Mouse (Mus musculus): ENCODE data around the gene Sbk3.
A peak's percentile ranks its signal among the peaks of the same experiment; 100 is the strongest.

Gene Sbk3

DNA sequence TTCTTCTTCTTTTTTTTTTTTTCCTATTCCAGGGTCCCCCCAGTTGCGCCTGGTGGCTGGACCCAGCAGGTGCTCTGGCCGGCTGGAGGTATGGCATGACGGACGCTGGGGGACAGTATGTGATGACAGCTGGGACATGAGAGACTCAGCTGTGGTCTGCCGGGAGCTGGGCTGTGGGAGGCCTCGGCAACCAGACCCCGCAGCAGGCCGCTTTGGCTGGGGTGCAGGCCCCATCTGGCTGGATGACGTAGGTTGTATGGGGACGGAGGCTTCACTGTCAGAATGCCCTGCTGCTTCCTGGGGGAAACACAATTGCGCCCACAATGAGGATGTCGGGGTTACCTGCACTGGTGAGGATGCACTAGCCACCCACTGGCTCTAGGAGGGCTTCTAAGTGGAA lies 37.9 kb downstream of the Sbk3 start:
- no peak for DNase-seq (ENCODE audit: low spot score in 2 of 2)

DNA sequence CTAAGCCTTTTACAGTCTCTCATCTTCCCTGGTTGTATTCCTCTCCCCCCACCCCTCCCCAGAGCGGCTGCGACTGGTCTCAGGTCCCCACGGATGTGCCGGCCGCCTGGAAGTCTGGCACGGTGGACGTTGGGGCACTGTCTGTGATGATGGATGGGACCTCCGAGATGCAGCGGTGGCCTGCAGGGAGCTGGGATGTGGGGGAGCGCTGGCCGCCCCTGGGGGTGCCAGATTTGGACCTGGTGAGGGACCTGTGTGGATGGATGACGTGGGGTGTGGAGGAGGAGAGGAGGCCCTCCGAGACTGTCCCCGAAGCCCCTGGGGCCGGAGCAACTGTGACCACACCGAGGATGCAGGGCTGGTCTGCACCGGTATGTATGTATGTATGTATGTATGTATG lies 42.6 kb downstream of the Sbk3 start:
- no peak for DNase-seq (ENCODE audit: low spot score in 2 of 2)

DNA sequence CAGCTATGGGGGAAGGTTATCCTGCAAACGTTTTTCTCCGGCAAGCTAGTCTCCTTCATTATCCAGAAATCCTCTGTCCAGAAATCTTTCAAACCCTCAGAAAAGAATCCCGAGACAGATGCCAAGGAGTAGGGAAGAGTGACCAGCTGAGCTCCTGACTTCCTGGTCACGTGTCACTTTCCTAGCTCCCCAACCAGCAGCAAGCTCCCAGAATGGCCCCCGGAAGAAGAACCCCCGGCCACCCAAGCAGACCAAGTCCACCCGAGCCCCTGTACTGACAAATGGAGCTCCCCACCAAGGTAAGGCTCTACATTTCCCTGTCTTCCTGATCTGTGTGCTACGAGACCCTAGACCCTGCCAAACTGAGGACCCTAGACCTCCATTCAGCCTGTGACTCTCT lies 43.3 kb downstream of the Sbk3 start:
- no peak for DNase-seq (ENCODE audit: low spot score in 2 of 2)

DNA sequence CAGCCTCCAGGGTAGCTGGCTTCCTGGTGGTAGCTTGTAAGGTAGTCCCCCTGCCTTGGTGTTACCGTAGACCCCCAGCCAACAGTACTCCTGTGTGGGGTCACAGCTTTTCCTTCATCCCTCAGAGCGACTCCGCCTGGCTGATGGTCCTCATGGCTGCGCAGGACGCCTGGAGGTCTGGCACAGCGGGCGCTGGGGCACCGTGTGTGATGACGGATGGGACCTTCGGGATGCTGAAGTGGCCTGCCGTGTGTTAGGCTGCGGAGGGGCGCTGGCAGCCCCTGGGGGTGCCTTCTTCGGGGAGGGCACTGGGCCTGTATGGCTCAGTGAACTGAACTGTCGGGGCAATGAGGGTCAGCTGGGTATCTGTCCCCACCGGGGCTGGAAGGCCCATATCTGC lies 44.1 kb downstream of the Sbk3 start:
- no peak for DNase-seq (ENCODE audit: low spot score in 2 of 2)

DNA sequence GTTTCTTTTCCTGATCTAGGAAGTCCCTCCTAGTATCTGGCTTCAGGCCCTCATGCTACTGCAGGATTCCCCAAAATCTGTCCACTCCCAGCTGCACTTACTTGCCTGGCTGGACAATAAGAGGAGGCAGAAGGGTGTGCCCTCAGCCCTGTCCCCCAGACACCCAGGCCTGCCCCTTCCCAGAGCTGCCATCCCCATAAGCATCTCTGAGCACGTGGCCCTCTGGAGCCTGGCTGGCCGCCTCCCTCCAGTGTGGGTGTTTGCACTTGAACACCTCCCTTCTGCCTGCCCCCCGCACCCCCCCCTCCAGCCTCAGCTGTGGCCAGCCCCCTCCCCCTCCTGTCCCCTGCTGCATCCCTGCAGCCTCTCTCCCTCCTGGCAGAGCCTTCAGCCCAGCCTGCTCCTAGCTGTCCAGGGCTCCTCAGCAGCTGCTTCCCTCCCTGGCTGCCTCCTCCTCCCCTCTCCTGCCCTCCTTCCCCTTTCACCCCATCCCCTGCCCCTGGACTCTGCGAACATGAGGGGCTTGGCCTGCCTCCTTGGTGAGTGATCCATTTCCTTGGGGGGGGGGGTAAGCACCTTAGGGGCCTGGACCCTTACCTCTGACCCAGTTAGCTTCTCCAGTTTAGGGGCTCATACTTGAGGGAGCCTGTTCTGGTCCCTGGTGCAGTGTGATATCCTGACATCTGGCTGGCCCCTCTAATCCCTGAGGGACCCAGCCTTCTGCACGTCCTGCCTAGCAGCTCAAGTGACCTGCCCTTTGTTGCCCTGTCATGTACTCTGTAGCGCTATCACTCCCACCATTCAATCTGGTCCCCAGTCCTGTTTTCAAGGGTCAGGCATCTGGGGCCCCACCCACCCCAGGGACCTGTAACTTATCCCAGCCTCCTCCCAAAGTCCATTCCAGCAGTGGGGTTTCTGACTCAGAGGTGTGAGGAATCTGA lies 45.3 kb downstream of the Sbk3 start, which contains the start of gene Ssc5d:
TSS of gene Ssc5d (plus strand) at position 345 of the 941 bp plus-strand sequence.
- DNase-seq (ENCODE audit: low spot score in 2 of 2) = no peak

DNA sequence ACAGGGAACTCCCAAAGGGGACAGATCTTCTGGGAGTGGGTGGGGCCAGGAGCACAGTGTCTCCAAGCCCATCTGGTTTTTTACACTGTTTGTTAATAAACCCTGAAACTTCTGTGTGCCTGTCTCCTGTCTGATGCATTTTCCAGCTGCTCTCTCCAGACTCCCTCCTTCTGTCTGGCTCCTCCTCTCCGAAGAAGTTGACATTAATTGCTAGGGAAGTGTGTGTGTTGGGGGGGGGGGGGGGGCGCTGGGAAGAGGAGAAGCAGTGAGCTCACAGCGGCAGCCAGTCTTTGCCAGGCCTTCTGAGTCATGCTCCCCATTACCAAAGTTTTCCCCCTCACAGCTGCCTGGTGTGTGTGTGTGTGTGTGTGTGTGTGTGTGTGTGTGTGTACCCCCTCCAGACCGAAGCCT lies 46.1 kb downstream of the Sbk3 start:
- no peak for DNase-seq (ENCODE audit: low spot score in 2 of 2)

DNA sequence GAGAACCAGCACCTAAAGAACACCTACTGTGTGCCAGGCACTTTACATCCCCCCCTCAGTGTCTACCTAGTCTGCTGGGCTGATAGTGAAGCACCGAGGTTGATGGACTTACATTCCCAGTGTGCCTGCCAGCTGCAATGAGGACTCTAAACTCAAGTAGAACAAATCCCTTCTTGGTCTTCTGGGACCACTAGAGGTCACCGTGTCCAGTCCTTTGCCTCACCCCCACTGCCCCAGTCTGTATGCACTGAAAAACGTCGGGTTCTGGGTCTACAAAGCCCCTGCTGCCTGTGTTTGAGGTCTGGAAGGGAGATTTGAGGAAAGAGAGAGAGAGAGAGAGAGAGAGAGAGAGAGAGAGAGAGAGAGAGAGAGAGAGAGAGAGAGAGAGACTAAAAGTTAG lies 46.5 kb downstream of the Sbk3 start:
- DNase-seq (ENCODE audit: low spot score in 2 of 2) = no peak

DNA sequence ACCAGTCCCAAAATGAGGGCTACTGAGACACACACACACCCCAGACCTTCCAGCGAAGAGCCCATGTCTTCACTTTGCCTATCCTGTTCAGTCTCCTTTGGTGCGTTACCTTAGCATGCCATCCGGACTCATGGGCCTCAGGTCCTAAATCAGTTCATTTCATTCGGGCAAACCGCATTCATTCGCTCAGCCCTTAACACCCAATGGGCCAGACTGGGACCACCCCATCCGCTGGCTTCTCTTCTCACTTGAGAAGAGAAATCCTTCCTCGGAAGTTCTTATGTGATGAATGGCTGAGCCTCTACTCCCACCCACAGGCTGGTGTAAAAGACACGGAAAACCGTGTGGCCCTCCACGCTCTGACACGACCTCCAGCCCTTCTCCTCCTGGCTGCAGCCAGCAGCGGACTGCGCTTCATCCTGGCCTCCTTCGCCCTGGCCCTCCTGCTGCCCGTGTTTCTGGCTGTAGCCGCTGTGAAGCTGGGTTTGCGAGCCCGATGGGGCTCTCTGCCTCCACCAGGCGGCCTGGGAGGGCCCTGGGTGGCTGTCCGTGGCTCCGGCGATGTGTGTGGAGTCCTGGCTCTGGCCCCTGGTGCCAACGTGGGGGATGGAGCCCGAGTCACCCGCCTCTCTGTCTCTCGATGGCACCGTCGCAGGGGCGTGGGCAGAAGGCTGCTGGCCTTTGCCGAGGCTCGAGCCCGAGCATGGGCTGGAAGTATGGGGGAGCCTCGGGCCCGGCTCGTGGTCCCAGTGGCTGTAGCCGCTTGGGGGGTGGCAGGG lies 47.2 kb downstream of the Sbk3 start:
- peak; percentile 19 to 26 for DNase-seq (ENCODE audit: low spot score in 2 of 2)

DNA sequence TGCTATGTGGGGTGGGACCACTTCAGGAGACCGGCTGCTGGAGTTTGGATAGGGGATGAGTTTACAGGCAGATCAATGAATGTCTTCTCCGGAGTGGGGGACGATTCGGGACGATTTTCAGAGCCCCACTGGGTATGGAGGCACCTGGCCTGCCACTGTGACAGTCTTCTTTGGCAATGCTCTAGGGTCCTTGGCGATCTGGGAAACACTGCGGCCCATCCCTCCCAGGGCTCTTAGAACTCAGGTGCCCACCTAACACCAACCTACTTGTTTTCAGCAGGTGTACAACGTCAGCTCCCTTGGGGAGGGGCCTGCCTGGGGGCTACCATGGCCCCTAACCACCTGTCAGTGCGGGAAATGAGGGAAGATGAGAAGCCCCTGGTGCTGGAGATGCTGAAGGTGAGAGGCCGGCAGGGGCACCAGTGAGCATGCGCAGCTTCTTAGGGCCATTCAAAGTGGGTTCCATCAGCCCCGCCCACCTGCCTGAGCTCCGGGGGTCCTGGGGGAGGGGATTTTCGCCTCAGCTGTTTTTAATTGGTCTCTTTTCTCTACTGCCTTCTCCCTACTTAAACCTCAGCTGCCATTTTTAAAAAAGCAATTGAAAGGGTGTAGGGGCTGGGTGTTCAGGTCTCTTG lies 47.9 kb downstream of the Sbk3 start:
- DNase-seq (ENCODE audit: low spot score in 2 of 2) = no peak

DNA sequence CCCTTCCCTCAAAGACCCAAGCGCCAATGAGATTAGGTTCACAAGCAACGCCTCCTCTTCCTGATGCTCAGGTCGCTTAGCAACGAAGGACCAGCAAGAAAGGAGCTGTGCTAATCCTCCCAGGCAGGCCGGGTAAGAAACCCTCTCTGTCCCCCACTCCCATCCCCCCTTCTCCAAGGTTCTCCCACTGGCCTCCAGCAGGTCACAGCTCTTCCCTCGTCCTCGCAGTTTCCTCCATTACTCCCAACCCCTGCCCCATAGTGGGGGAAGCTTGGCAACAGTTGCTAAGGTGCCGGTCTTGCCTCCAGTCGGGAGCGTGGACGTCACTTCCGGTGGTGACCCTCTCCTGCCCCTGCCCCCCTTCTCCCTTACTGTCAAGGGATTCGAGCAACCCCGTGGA lies 48.5 kb downstream of the Sbk3 start:
- peak; percentile 44 to 54 for DNase-seq (ENCODE audit: low spot score in 2 of 2)

DNA sequence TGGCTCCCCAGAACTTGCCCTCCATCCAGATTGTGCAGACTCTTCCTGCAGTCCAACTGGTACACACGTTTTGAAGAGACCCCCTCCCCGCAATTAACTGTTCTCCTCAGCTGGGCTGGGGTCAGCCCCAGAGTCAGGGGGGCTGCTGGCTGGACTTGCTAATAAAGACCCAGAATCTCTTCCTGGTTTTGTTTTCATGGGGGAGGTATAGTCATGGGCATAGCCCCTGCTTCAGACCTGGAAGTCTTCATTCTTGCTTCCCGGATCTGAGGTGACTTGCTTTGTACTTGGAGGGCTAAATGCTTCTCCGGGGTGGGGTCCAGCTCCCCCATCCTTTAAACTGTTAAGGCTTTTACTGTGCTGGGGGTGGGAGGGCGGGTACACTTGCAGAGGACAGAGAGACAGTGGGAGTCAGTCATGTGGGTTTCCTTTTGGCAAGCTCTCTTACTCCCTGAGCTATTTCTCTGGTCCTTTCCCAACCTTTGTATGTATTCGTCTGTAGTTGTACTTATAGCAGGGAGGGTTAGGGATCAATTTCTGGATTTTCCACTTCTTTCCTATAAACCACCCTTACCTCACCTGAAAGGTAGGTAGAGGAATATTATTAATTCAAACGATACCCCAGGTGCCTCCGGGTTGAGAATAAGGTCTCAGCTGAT lies 49.0 kb downstream of the Sbk3 start, which contains the start of gene Nat14:
TSS of gene Nat14 (plus strand) at position 205 of the 659 bp plus-strand sequence.
- DNase-seq (ENCODE audit: low spot score in 2 of 2) = no peak

DNA sequence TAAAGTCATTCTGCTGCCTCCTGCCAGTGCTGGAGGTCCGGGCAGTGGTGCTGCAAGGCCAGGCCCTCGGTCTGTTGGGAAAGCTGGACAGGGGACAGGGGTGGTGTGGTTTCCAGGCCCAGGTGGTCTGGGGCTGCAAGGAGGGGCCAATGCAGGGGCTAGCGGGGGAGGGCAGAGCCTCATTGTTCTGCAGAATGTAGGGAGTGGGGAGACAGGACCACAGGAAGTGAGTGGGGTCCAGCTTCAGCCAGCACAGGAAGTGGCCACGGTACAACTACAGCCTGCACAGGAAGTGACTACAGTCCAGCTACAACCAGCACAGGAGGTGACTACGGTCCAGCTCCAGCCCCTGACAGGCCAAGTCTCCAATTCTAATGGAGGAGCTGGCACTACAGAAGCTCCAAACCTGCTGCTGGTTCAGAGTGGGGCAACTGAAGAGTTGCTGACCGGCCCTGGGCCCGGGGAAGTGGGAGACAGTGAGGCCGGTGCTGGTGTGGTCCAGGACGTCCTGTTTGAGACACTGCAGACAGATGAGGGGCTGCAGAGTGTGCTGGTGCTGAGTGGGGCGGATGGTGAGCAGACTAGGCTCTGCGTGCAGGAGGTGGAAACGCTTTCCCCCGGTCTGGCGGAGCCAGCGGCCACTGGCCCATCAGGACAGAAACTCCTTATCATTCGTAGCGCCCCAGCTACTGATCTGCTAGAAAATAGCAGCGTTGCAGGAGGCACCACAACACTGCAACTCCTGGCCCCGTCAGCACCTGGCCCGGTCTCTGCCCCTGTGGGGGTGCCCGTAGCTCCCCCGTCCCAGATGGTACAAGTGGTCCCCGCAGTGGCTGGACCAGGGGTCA lies 49.8 kb downstream of the Sbk3 start:
- DNase-seq (ENCODE audit: low spot score in 2 of 2) = no peak

DNA sequence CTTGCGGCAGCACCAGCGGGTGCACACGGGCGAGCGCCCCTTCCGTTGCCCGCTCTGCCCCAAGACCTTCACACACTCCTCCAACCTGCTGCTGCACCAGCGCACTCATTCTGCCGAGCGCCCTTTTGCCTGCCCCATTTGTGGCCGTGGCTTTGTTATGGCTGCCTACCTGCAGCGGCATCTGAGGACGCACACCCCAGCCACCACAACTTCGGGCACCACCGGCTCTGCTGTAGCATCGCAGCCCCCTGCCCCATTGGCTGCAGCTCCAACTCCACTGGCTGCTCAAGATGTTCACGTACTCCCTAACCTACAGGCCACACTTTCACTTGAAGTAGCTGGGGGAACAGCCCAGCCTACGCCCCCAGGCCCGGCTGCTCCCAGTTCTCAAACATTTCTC lies 50.5 kb downstream of the Sbk3 start:
- DNase-seq (ENCODE audit: low spot score in 2 of 2) = no peak

DNA sequence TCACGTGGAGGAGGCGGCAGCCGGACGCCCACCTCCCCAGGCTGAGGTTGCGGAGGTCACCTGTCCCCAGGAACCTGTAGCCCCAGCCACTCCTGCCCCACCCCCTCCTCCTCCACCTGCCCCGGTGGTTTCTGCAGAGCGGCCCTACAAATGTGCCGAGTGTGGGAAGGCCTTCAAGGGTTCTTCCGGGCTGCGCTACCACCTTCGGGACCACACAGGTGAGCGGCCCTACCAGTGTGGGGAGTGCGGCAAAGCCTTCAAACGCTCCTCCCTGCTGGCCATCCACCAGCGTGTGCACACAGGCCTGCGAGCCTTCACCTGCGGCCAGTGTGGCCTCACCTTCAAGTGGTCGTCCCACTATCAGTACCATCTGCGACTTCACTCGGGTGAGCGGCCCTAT lies 51.0 kb downstream of the Sbk3 start:
- no peak for DNase-seq (ENCODE audit: low spot score in 2 of 2)

DNA sequence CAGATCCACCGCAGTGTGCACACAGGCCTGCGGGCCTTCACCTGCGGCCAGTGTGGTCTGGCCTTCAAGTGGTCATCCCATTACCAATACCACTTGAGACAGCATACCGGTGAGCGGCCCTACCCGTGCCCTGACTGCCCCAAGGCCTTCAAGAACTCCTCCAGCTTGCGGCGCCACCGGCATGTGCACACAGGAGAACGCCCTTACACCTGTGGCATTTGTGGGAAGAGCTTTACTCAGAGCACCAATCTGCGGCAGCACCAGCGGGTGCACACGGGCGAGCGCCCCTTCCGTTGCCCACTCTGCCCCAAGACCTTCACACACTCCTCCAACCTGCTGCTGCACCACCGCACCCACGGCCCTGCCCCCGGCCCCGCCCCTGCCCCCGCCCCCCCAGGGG lies 51.9 kb downstream of the Sbk3 start:
- no peak for DNase-seq (ENCODE audit: low spot score in 2 of 2)

DNA sequence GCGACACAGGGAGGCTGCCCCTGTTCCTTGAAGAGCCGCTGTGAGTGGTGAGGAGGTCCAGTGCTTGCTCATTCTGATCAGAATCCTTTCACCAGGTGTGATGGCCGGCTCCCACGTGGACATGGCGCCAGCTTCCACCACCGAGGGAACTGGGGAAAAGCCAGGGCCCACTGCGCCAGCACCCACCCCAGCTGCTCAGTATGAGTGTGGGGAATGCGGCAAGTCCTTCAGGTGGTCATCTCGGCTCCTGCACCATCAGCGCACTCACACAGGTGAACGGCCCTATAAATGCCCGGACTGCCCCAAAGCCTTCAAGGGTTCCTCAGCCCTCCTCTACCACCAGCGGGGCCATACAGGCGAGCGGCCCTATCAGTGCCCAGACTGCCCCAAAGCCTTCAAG lies 52.3 kb downstream of the Sbk3 start:
- no peak for DNase-seq (ENCODE audit: low spot score in 2 of 2)

DNA sequence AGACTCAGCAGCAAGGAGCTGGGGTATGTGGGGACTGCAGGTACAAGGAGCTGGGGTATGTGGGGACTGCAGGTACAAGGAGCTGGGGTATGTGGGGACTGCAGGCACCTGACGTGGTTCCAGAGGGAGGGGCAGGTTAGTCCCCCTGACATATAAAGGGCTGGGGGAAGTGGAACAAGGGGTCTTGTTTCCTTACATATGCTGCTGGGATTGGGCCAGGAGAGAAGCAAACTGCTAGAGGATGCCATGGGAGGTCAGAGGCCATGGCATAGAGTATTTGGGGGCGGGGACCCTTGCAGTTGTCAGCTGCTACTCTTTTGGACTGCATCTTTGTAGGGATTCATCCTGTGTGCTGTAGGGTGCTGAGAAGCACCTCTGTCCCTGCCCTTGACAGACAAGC lies 53.5 kb downstream of the Sbk3 start:
- DNase-seq (ENCODE audit: low spot score in 2 of 2) = no peak

DNA sequence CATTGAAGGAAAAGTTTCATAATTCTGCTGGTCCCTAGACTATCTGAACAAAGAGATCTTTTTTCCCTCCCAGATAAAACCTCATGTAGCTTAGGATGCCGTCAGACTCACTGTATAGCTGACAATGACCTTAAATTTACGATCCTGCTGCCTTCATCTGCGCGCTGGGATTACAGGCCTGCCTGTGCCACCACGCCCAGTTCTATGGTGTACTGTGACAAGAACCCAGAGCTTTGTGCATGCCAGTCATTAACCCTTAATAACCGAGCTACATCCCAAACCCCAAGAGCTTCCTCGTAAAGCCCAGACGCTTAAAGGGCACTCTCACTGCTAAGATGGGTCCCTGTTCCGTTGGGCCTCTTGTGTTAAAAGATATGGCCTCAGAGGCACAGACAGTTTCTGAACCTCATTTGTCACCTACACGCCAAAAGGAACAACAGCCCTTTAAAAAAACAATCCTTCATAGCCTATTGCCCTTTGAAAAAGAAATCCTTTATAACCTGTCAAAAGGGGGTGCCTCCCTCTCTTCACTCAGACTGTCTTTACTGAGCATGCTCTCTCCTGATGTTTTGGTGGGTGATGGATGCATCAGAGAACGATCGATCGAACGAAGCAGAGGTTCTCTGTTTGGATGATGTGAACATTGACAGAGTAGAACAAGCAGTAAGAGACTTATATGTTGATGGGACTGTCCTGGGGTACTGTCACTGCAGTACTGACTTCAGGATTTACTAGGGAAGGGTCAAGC lies 55.1 kb downstream of the Sbk3 start:
- DNase-seq (ENCODE audit: low spot score in 2 of 2) = no peak

Measured in natural killer cell, adult 2 months (primary cell).